Mouse (Mus musculus): ENCODE data around the gene Tmed9.

DNA sequence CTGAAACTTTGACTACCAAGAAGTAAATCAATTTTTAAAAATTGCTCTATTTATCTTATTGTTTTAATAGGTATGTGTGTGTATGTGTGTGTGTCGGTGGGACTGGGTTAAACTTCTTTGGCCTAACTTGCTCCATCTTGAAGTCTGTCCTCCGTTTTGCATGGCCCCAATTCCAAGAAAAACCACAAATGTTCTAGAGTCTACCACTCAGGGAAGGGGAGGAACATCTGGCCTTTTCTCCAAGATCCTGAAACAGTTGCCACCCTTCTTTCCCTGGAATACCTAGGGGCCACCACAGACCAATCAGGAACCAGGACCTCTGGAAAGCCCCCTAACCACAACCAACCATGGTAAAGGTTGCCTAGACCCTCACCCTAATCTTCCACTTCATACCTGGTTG, 1.6 kb upstream of the Tmed9 start:
- TF ChIP-seq CTCF (IDR thresholded peaks at IDR 0.05; ENCODE audit: low read depth, low read length) (no peak), TAL1 (conservative IDR thresholded peaks at IDR 0.05; ENCODE audit: low read depth, low read length) (no peak), GATA2 (IDR thresholded peaks at IDR 0.05; ENCODE audit: borderline replicate concordance, low read depth, low read length) (no peak), GATA1 (IDR thresholded peaks at IDR 0.05; ENCODE audit: borderline replicate concordance, low read length) (no peak), POLR2AphosphoS5 (IDR thresholded peaks at IDR 0.05; ENCODE audit: insufficient replicate concordance, low read depth, low read length) (no peak)

All from G1E (cell line).